Mouse (Mus musculus) neutrophil, adult 83 days (primary cell): ENCODE data around the gene Fgfr3. TPM values are rescaled to one million over a fixed set of nuclear protein-coding genes. Genes with fewer than 3 reads are reported as not detected.

ENCODE experiments used
- total RNA-seq, 2 experiments: library from RNA; stranded (reverse); gene quantifications; one replicate each; pipeline ENCODE4 v1.2.4; 2023

The Fgfr3 gene
- 1 to 10 TPM in 1 of 2 experiments, not detected in 1; 1.0 TPM for total RNA-seq

GRCm38 (mm10) chr5:33721541-33722265 is at the start of gene Fgfr3:
Fgfr3 (plus strand) TSS chr5:33721674.

DNA sequence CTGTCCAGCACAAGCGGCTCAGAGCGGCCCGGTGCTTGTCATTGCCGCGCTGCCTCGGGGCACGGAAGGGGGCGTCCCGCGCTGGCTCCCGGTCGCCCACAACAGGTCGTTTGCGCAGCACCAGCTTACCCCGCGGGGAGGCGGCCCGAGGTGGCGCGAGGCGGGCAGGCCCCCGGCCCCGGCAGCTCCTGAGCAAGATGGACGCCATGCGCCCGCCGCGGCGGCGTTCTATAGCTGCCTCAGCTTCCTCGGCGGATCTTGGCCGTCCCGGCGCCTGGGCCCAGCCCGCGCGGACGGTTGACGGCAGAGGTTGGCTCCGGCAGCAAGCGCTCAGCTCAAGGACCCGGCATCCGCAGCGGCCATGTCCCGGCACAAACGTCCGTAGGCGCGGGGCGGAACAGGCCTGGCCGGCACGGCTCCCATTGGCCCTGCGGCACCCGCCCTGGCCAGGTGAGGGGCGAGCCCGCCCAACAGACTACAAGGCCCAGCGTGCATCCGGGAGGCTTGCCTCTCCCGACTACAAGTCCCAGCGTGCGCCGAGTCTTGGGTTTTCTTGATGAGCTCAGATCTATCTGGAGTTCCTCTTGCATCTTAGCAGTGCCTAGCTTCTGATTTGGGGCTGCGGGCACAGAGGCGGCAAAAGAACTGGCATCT is 61.0 kb downstream of the Fgfr3 start, which contains the start of gene Letm1:
Letm1 (minus strand) TSS at position 473 of the 654 bp plus-strand sequence.

Other genes starting within 250 kb of the Fgfr3 start
- 10 to 100 TPM; 11.0 to 11.6 TPM for gene Fam53a, start 92.0 kb upstream of the Fgfr3 start, total RNA-seq
- under 1 TPM; 0.33 to 0.53 TPM for gene Gm9903, start 91.7 kb upstream of the Fgfr3 start, total RNA-seq
- 100 to 1,000 TPM; 107 to 112 TPM for gene Slbp, start 69.1 kb upstream of the Fgfr3 start, total RNA-seq
- 10 to 100 TPM; 72.7 to 83.2 TPM for gene Tacc3, start 63.5 kb upstream of the Fgfr3 start, total RNA-seq
- 10 to 100 TPM; 10.2 to 11.2 TPM for gene Tmem129, start 63.3 kb upstream of the Fgfr3 start, total RNA-seq
- 10 to 100 TPM; 36.7 to 37.0 TPM for gene Letm1, start 61.1 kb downstream of the Fgfr3 start, total RNA-seq
- 10 to 100 TPM; 69.3 to 87.7 TPM for gene Nsd2, start 99.1 kb downstream of the Fgfr3 start, total RNA-seq
- 10 to 100 TPM; 24.4 to 24.5 TPM for gene Nelfa, start 214.7 kb downstream of the Fgfr3 start, total RNA-seq